In genomic region chr2:27327076-27327475, GRCm38 (mm10) we compare ENCODE assay signal across 9 mouse cellular contexts.
DNase-seq lines count a peak whose midpoint lies in the region; ATAC-seq and TF ChIP-seq lines count a peak whose summit lies in the region.
"Had no signal": no experiment of that assay in that cellular context is flagged by ENCODE, and none has a peak within 500 bp of the region (broad histone marks: within the 10 kb centered on the region; RNA-seq: fewer than 3 reads in every experiment).

No protein-coding gene starts in this region.

- H3K27me3 ChIP-seq in forebrain, embryonic 10.5 days (ENCODE audit: poor library complexity, severe bottlenecking) = no peaks in the 10 kb centered on the region
- no peaks in the 10 kb centered on the region for H3K27me3 ChIP-seq in forebrain, embryonic 11.5 days (ENCODE audit: control insufficient read depth, insufficient read depth, low read length)
- no peaks in the 10 kb centered on the region for H3K27me3 ChIP-seq in heart, postnatal 0 days (ENCODE audit: control insufficient read depth, insufficient read depth, low read length)
- no peaks in the 10 kb centered on the region for H3K27me3 ChIP-seq in thymus, adult 2 months (ENCODE audit: control insufficient read depth, insufficient read depth, low read length)

- no peak for DNase-seq in forebrain, embryonic 10.5 days (ENCODE audit: extremely low spot score, low spot score)
- no peak for DNase-seq in forebrain, embryonic 11.5 days (ENCODE audit: low spot score)
- DNase-seq in 416B (ENCODE audit: low read depth) = peak; percentile 48
- no peak for DNase-seq in heart, postnatal 0 days (ENCODE audit: low spot score)
- DNase-seq in lung, postnatal 10 days = peak; percentile 69
- DNase-seq in frontal cortex, postnatal 10 days (ENCODE audit: low spot score in 2 of 2) = no peak
- no peak for DNase-seq in layer of hippocampus, postnatal 14 days (ENCODE audit: low spot score in 2 of 2)
- no peak for DNase-seq in thymus, adult 2 months

- H3K4me3 ChIP-seq in forebrain, embryonic 10.5 days = no peak overlapping the region
- H3K4me3 ChIP-seq in forebrain, embryonic 11.5 days (ENCODE audit: low read depth, low read length) = no peak overlapping the region
- no peak overlapping the region for H3K4me3 ChIP-seq in heart, postnatal 0 days (ENCODE audit: low read depth, low read length)
- no peak overlapping the region for H3K4me3 ChIP-seq in thymus, adult 2 months (ENCODE audit: control insufficient read depth, insufficient read depth, low read length)
- H3K4me3 ChIP-seq: megakaryocyte, embryonic 14.5 days had no signal

- H3K4me1 ChIP-seq in forebrain, embryonic 10.5 days = peaks cover 95% of the 10 kb centered on the region
- H3K4me1 ChIP-seq in forebrain, embryonic 11.5 days (replicated peaks; ENCODE audit: control insufficient read depth, insufficient read depth, low read length) = no peaks in the 10 kb centered on the region; the same call in none of the 2 replicates
- peaks cover 40% of the 10 kb centered on the region for H3K4me1 ChIP-seq in heart, postnatal 0 days (ENCODE audit: control insufficient read depth, insufficient read depth)
- no peaks in the 10 kb centered on the region for H3K4me1 ChIP-seq in thymus, adult 2 months (replicated peaks; ENCODE audit: control insufficient read depth, insufficient read depth, low read length)

- peak overlapping the region; percentile 68; the same call in 1 of the 2 replicates for H3K27ac ChIP-seq in forebrain, embryonic 10.5 days
- no peak overlapping the region for H3K27ac ChIP-seq in forebrain, embryonic 11.5 days (ENCODE audit: low read depth, low read length)
- H3K27ac ChIP-seq in heart, postnatal 0 days (ENCODE audit: low read depth) = no peak overlapping the region
- no peak overlapping the region for H3K27ac ChIP-seq in thymus, adult 2 months (ENCODE audit: control insufficient read depth, insufficient read depth, low read length)

- no peak for TF ChIP-seq POLR2A in thymus, adult 2 months (IDR thresholded peaks at IDR 0.05; ENCODE audit: control insufficient read depth, extremely low read depth, insufficient read depth, low read length, poor library complexity)

- no peak for ATAC-seq in forebrain, embryonic 11.5 days (replicated peaks; ENCODE audit: low FRiP score)
- ATAC-seq in heart, postnatal 0 days (ENCODE audit: insufficient read depth, low read depth) = peak; percentile 42

- no peaks in the 10 kb centered on the region for H3K9me3 ChIP-seq in forebrain, embryonic 10.5 days
- no peaks in the 10 kb centered on the region for H3K9me3 ChIP-seq in forebrain, embryonic 11.5 days (ENCODE audit: control insufficient read depth, low read length)
- no peaks in the 10 kb centered on the region for H3K9me3 ChIP-seq in heart, postnatal 0 days (replicated peaks; ENCODE audit: control insufficient read depth, low read length)
- H3K9me3 ChIP-seq: megakaryocyte, embryonic 14.5 days had no signal

- no peak for TF ChIP-seq EP300 in heart, postnatal 0 days (IDR thresholded peaks at IDR 0.05; ENCODE audit: low read depth)

- WGBS in forebrain, embryonic 10.5 days = 75% methylated on average over 6 of the region's 6 CpGs
- WGBS in forebrain, embryonic 11.5 days = 82% methylated on average over 6 of the region's 6 CpGs
- 14% methylated on average over 6 of the region's 6 CpGs for WGBS in heart, postnatal 0 days
- 77% methylated on average over 6 of the region's 6 CpGs for WGBS in thymus, adult 2 months

- no peak for TF ChIP-seq CTCF in heart, postnatal 0 days (IDR thresholded peaks at IDR 0.05; ENCODE audit: low read depth)
- TF ChIP-seq CTCF in thymus, adult 2 months (IDR thresholded peaks at IDR 0.05; ENCODE audit: borderline replicate concordance, control insufficient read depth, extremely low read depth, insufficient read depth, low read length, poor library complexity) = no peak

- no peak overlapping the region for H3K9ac ChIP-seq in forebrain, embryonic 11.5 days (ENCODE audit: low read length)
- no peak overlapping the region for H3K9ac ChIP-seq in heart, postnatal 0 days (replicated peaks; ENCODE audit: low read depth, low read length)

- H3K36me3 ChIP-seq in forebrain, embryonic 10.5 days (replicated peaks) = no peaks in the 10 kb centered on the region
- no peaks in the 10 kb centered on the region for H3K36me3 ChIP-seq in forebrain, embryonic 11.5 days (ENCODE audit: control insufficient read depth, insufficient read depth, low read length)
- H3K36me3 ChIP-seq in heart, postnatal 0 days (replicated peaks; ENCODE audit: control insufficient read depth, insufficient read depth, low read length) = no peaks in the 10 kb centered on the region
- H3K36me3 ChIP-seq in thymus, adult 2 months (ENCODE audit: control insufficient read depth, insufficient read depth, low read length) = no peaks in the 10 kb centered on the region

- no peak overlapping the region for H3K4me2 ChIP-seq in forebrain, embryonic 11.5 days (ENCODE audit: low read depth, low read length, severe bottlenecking)
- H3K4me2 ChIP-seq in heart, postnatal 0 days (ENCODE audit: low read depth, low read length) = no peak overlapping the region

Comparison
In these comparisons a context has a peak if more than half of its experiments do, and no peak if none do; other contexts are left out.
1. DNase-seq: peak in 416B (single experiment) and lung, postnatal 10 days (single experiment); none in forebrain, embryonic 10.5 days (single experiment), forebrain, embryonic 11.5 days (single experiment), heart, postnatal 0 days (single experiment), frontal cortex, postnatal 10 days (0 of 2), layer of hippocampus, postnatal 14 days (0 of 2) and thymus, adult 2 months (single experiment).